17 mouse cellular contexts compared by ENCODE assay signal in the genomic region with DNA sequence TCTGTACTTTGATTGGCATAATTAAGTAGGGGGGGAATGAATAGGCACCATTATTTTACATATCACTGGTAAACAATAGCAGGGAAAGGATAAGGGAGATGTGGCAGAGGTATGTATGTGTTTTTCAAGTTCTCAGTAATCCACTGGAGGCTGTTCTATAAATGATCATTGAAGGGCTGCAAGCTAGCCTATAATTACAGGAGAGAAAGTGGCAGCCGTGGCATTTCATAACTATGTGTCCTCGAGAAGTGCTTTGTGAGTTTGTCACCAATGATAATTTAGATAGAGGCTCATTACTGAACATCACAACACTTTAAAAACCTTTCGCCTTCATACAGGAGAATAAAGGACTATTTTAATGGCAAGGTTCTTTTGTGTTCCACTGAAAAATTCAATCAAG.
"Had no signal": no experiment of that assay in that cellular context is flagged by ENCODE, and none has a peak within 500 bp of the region (broad histone marks: within the 10 kb centered on the region; RNA-seq: fewer than 3 reads in every experiment).

No protein-coding gene starts in this region.

- H3K36me3 ChIP-seq: lung, embryonic 15.5 days; neural tube, embryonic 12.5 days; stomach, embryonic 15.5 days had no signal

- H3K27ac ChIP-seq: lung, embryonic 15.5 days; macrophage; neural tube, embryonic 12.5 days; stomach, embryonic 15.5 days; stomach, postnatal 0 days had no signal

- ATAC-seq: liver, postnatal 0 days; lung, postnatal 0 days had no signal

- H3K4me2 ChIP-seq: lung, embryonic 15.5 days; midbrain, embryonic 11.5 days; neural tube, embryonic 12.5 days; stomach, embryonic 15.5 days had no signal

- H3K9ac ChIP-seq: liver, postnatal 0 days; lung, embryonic 15.5 days; neural tube, embryonic 12.5 days; stomach, embryonic 15.5 days had no signal

- H3K9me3 ChIP-seq: lung, embryonic 15.5 days; megakaryocyte, embryonic 14.5 days; neural tube, embryonic 12.5 days; stomach, embryonic 15.5 days had no signal

- H3K4me1 ChIP-seq: megakaryocyte, embryonic 14.5 days; stomach, embryonic 15.5 days had no signal

- DNase-seq: liver, postnatal 0 days; lung, adult 2 months; lung, postnatal 14 days; lung, postnatal 36 days; midbrain, embryonic 14.5 days; right cerebral cortex, postnatal 14 days; thymus, adult 2 months; thymus, postnatal 25 days; thymus, postnatal 4 days had no signal

- H3K27me3 ChIP-seq: lung, embryonic 15.5 days; megakaryocyte, embryonic 14.5 days; neural tube, embryonic 12.5 days; stomach, embryonic 15.5 days had no signal

- H3K4me3 ChIP-seq: lung, embryonic 15.5 days; megakaryocyte, embryonic 14.5 days; neural tube, embryonic 12.5 days; stomach, embryonic 15.5 days had no signal
